Mouse (Mus musculus) T-helper 1 cell (primary cell): ENCODE results near the gene Pgbd5.

Experiments used
- in situ Hi-C: fragments of 300-600 bp; cut with MboI, MseI; formaldehyde crosslinking; loops from one replicate; pipeline ENCODE4 v1.15.1; 2025; ENCODE audit warnings: high pct_unique_total_duplicates

Pgbd5 gene

GRCm38 (mm10) chr8:124393927-124394326 is 45.5 kb downstream of the Pgbd5 start:
- in situ Hi-C loops, result no loop called here

- in situ Hi-C loops, result no loop called here
Observed at GRCm38 (mm10) chr8:124393013-124393412, 46.4 kb downstream of the Pgbd5 start.

GRCm38 (mm10) chr8:124392271-124393012 is 47.0 kb downstream of the Pgbd5 start:
- in situ Hi-C loops, result no loop called here

- in situ Hi-C loops, result no loop called here
Observed at GRCm38 (mm10) chr8:124391191-124391590, 48.3 kb downstream of the Pgbd5 start.

- in situ Hi-C loops, result no loop called here
Observed at GRCm38 (mm10) chr8:124389495-124389894, 50.0 kb downstream of the Pgbd5 start.

- in situ Hi-C loops, result no loop called here
Observed at GRCm38 (mm10) chr8:124386225-124386899, 53.1 kb downstream of the Pgbd5 start.

- in situ Hi-C loops, result no loop called here
Observed at GRCm38 (mm10) chr8:124384336-124384735, 55.1 kb downstream of the Pgbd5 start.

GRCm38 (mm10) chr8:124382235-124382634 is 57.2 kb downstream of the Pgbd5 start:
- in situ Hi-C loops, result no loop called here

- in situ Hi-C loops, result no loop called here
Observed at GRCm38 (mm10) chr8:124379289-124379688, 60.2 kb downstream of the Pgbd5 start.

- in situ Hi-C loops, result no loop called here
Observed at GRCm38 (mm10) chr8:124376406-124376805, 63.1 kb downstream of the Pgbd5 start.

- in situ Hi-C loops, result no loop called here
Observed at GRCm38 (mm10) chr8:124375727-124376126, 63.7 kb downstream of the Pgbd5 start.

- in situ Hi-C loops, result no loop called here
Observed at GRCm38 (mm10) chr8:124375168-124375567, 64.3 kb downstream of the Pgbd5 start.

GRCm38 (mm10) chr8:124373753-124374152 is 65.7 kb downstream of the Pgbd5 start:
- in situ Hi-C loops, result no loop called here

GRCm38 (mm10) chr8:124371410-124372123 is 67.9 kb downstream of the Pgbd5 start:
- in situ Hi-C loops, result no loop called here

- in situ Hi-C loops, result no loop called here
Observed at GRCm38 (mm10) chr8:124370422-124371183, 68.9 kb downstream of the Pgbd5 start.

- in situ Hi-C loops, result no loop called here
Observed at GRCm38 (mm10) chr8:124368213-124368612, 71.2 kb downstream of the Pgbd5 start.

GRCm38 (mm10) chr8:124363337-124363736 is 76.1 kb downstream of the Pgbd5 start:
- in situ Hi-C loops, result no loop called here

GRCm38 (mm10) chr8:124362589-124362988 is 76.9 kb downstream of the Pgbd5 start:
- in situ Hi-C loops, result no loop called here

- in situ Hi-C loops, result no loop called here
Observed at GRCm38 (mm10) chr8:124361773-124362427, 77.6 kb downstream of the Pgbd5 start.

- in situ Hi-C loops, result no loop called here
Observed at GRCm38 (mm10) chr8:124360911-124361310, 78.5 kb downstream of the Pgbd5 start.

GRCm38 (mm10) chr8:124351636-124352035 is 87.8 kb downstream of the Pgbd5 start:
- in situ Hi-C loops, result loop anchor here (5.0 kb wide), 1 partner anchor 424 kb away; no protein-coding TSS in a partner anchor
